Mouse (Mus musculus) forebrain, embryonic 12.5 days (tissue): ENCODE results near the gene Amer2. TPM values are rescaled to one million over a fixed set of nuclear protein-coding genes. Genes with fewer than 3 reads are reported as not detected.

Experiments
- ATAC-seq: fragments of 200-750 bp; cut with Nextera tagmentation; 2 replicates; pipeline ENCODE4 v1.8.0; 2017; ENCODE audit warnings: moderate TSS enrichment; ENCODE audit not compliant: low FRiP score
- H3K27ac ChIP-seq: fragments of 300-500 bp; sonication (generic); 2 replicates; pipeline ENCODE4 v1.5.1; 2016; ENCODE audit warnings: mild to moderate bottlenecking
- H3K27me3 ChIP-seq: fragments of 300-500 bp; sonication (generic); 2 replicates; pipeline ENCODE4 v1.6.1; 2016; ENCODE audit warnings: mild to moderate bottlenecking
- H3K36me3 ChIP-seq: fragments of 300-500 bp; sonication (generic); replicated peaks from 2 replicates; pipeline ENCODE4 v1.6.1; 2016; ENCODE audit warnings: mild to moderate bottlenecking
- H3K4me1 ChIP-seq: fragments of 300-500 bp; sonication (generic); 2 replicates; pipeline ENCODE4 v1.6.1; 2016
- H3K4me2 ChIP-seq: fragments of 300-500 bp; sonication (generic); 2 replicates; pipeline ENCODE4 v1.6.1; 2016; ENCODE audit warnings: mild to moderate bottlenecking, moderate library complexity
- H3K4me3 ChIP-seq: fragments of 300-500 bp; sonication (generic); replicated peaks from 2 replicates; pipeline ENCODE4 v1.5.1; 2016; ENCODE audit warnings: mild to moderate bottlenecking
- H3K9ac ChIP-seq: fragments of 300-500 bp; sonication (generic); 2 replicates; pipeline ENCODE4 v1.6.1; 2016; ENCODE audit warnings: mild to moderate bottlenecking
- H3K9me3 ChIP-seq: fragments of 300-500 bp; sonication (generic); 2 replicates; pipeline ENCODE4 v1.6.1; 2016
- WGBS: fragments of 180-500 bp; shearing (Covaris S2); methylation state at CpG from one replicate; pipeline ENCODE4 v1.1.7; 2016; 5-methylcytosine and 5-hydroxymethylcytosine counted together
- polyA plus RNA-seq: library from polyadenylated mRNA; unstranded; fragments of >200 nt; fragmentation: Nextera tagmentation; extraction: Ambion mirVana; gene quantifications from 2 replicates; pipeline ENCODE4 v1.2.1, GENCODE M21; 2016

Amer2 gene
- polyA plus RNA-seq, 1 experiment from 2014 or later = 38.6 TPM

DNA sequence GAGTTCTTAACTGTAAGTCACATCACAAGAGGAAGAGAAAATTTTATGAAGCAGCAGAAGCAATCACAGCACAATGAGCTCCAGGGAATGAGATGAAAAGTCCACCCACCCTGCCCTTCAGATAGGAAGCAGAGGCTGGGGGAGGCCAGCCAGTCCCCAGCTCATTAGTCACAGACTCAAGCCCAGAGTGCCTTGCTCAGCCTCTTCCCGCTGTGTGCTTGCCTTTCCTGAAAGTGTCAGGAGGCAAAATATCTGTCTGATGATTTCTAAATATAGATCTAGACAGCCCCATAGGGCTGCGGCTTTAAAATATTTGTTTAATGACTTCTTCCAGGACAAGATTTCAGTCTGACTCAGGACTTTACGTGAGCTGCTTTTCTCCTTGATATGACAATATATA is 54.8 kb downstream of the Amer2 start:
- no peak for ATAC-seq
- Histone ChIP-seq H3K9me3 (no peaks in the 10 kb centered on the region), H3K4me2 (no peak overlapping the region), H3K9ac (no peak overlapping the region), H3K36me3 (no peaks in the 10 kb centered on the region), H3K4me1 (peaks cover 36% of the 10 kb centered on the region), H3K27me3 (no peaks in the 10 kb centered on the region), H3K27ac (no peak overlapping the region), H3K4me3 (no peak overlapping the region)
- 65% methylated on average over 3 of the region's 3 CpGs for WGBS

DNA sequence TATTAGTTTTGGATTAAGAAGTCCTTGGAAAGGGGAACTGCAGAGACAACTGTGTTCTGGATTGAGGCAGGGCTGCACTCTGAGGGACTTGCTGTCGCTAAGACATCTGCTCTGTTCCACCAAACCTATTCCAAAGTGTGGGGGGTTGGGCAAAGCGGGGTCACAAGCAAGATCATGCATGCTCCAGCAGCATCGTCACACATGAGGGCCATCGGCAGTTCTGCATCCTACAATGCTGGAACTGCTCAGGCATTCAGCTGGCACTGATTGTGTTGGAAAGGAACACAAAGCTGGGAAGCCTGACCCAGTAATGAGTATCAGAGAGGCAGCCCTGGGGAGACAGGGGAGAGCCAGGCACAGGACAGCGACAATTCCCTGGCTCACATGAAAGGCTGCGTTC is 56.5 kb downstream of the Amer2 start:
- WGBS = 16% methylated on average over 6 of the region's 6 CpGs
- Histone ChIP-seq H3K9me3 (no peaks in the 10 kb centered on the region), H3K9ac (no peak overlapping the region), H3K27ac (peak overlapping the region; percentile 48; the same call in 1 of the 2 replicates), H3K4me2 (peak overlapping the region; percentile 17), H3K36me3 (no peaks in the 10 kb centered on the region), H3K4me1 (peaks cover 36% of the 10 kb centered on the region), H3K4me3 (no peak overlapping the region), H3K27me3 (no peaks in the 10 kb centered on the region)
- peak; percentile 82 for ATAC-seq

DNA sequence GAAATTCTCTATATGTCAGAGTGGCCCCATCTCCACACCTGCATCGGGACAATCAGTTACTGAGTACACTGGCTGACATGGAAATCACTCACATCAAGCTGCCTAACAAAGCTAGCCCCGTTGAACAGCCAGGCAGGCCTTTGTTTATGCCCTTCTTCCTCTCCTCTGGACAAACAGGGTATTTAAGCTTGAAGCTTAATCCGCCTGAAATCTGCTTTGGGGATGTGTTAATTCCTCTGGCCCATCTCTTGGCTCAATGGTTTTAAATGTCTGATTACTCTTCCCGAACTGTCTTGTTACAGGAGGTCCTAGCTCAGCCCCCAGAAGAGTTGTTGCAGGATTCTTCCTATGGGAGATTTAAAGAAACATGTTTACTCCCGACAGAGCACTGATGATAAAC is 58.5 kb downstream of the Amer2 start:
- Histone ChIP-seq H3K36me3 (no peaks in the 10 kb centered on the region), H3K27me3 (no peaks in the 10 kb centered on the region), H3K9me3 (no peaks in the 10 kb centered on the region), H3K4me2 (no peak overlapping the region), H3K27ac (no peak overlapping the region), H3K9ac (no peak overlapping the region), H3K4me3 (no peak overlapping the region), H3K4me1 (peaks cover 36% of the 10 kb centered on the region)
- WGBS = 8% methylated on average over 5 of the region's 5 CpGs
- ATAC-seq = no peak

DNA sequence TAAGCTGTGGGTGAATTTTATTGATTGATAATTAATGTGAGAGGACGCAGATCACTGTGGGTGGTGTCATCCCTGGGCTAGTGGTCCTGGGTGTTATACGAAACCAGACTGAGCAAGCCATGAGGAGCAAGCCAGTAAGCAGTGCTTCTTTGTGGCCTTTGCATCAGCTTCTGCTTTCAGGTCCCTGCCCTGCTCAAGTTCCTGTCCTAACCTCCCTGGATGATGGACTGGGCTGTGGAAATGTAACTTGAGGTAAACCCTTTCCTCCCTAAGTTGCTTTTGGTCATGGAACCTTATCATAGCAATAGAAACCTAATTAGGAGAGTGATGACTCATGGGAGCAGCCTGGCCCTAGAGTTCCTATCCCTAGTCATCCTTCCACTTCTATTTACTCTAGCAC is 59.1 kb downstream of the Amer2 start:
- 78% methylated on average over 2 of the region's 2 CpGs for WGBS
- Histone ChIP-seq H3K9me3 (no peaks in the 10 kb centered on the region), H3K36me3 (no peaks in the 10 kb centered on the region), H3K9ac (no peak overlapping the region), H3K4me3 (no peak overlapping the region), H3K27ac (no peak overlapping the region), H3K4me2 (no peak overlapping the region), H3K4me1 (peaks cover 36% of the 10 kb centered on the region), H3K27me3 (no peaks in the 10 kb centered on the region)
- no peak for ATAC-seq

DNA sequence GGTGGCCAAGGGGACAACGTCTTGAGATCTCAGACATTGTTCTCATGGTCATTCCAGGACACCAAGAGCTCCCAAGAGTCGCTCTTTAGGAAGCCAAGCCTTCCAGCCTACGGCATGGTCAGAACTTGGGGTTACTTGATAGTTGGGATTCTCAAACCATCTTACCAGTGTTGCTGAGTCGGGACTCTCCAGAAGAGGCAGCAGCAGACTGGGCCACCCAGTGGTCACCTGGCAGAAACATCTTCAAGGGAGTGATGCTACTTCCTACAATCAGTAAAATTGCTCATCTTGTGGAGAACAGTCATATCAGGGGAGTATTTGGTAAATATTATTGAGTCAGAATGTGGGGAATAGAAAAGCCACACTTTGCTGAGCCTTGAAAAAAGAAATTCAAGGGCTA is 62.5 kb downstream of the Amer2 start:
- Histone ChIP-seq H3K4me2 (no peak overlapping the region), H3K9ac (no peak overlapping the region), H3K4me3 (no peak overlapping the region), H3K4me1 (peaks cover 10% of the 10 kb centered on the region), H3K27ac (no peak overlapping the region), H3K36me3 (no peaks in the 10 kb centered on the region), H3K27me3 (no peaks in the 10 kb centered on the region), H3K9me3 (no peaks in the 10 kb centered on the region)
- WGBS = 79% methylated on average over 4 of the region's 4 CpGs
- ATAC-seq = no peak

DNA sequence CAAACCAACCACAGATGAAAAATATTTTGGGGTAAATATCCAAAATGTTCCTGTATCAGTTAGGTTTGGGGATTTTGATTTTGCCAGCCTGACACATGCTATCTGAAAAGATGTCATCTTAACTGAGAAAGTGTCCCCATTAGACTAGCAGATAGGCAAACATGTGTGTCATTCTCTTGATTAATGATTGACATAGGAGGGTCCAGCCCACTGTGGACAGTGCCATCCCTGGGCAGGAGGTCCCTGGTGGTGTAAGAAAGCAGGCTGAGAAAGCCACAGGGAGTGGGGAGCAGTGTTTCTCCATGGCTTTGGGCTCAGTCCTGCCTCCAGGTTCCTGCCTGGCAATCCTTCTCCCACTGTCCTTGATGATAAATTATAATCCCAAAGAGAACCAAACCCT is 63.3 kb downstream of the Amer2 start:
- no peak for ATAC-seq
- Histone ChIP-seq H3K9me3 (no peaks in the 10 kb centered on the region), H3K4me1 (peaks cover 5% of the 10 kb centered on the region), H3K4me3 (no peak overlapping the region), H3K4me2 (no peak overlapping the region), H3K27me3 (no peaks in the 10 kb centered on the region), H3K36me3 (no peaks in the 10 kb centered on the region), H3K9ac (no peak overlapping the region), H3K27ac (no peak overlapping the region)

Other genes starting within 250 kb of the Amer2 start
- 13.3 and 14.1 TPM in 2 replicates for gene Atp8a2, start 176.1 kb upstream of the Amer2 start, polyA plus RNA-seq
- 0.06 TPM in 1 of 2 replicates, not detected in the other for gene Nupl1, start 121.8 kb upstream of the Amer2 start, polyA plus RNA-seq
- gene Gm49336, start 121.8 kb upstream of the Amer2 start, polyA plus RNA-seq = 72.1 and 77.1 TPM in 2 replicates
- 54.1 and 60.7 TPM in 2 replicates for gene Mtmr6, start 108.0 kb upstream of the Amer2 start, polyA plus RNA-seq